Mouse (Mus musculus): ENCODE results near the gene Safb.

DNA sequence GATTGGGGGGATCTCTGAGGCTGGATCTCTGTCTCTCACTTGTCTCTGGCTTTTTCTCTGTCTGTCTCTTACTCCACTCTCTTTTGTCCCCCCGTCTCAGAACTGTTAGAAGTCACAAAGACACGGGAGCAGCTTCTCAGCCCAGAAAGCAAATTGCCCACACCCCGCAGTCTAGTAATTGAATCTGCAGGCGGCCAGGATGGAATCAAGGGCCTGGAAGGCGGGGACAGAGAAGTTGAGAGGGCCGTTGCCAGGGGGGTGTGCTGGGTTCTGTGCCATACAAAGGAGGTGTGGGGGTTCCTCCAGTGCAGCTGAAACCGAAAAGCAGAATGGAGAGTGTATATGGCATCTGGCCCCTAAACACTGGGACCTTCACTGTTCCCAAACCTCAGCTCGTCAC is 41.9 kb upstream of the Safb start:
- TF ChIP-seq CTCF (IDR thresholded peaks at IDR 0.05; ENCODE audit: low read depth) (no peak), EP300 (IDR thresholded peaks at IDR 0.05; ENCODE audit: low read depth) (no peak)
